8 mouse cellular contexts compared by ENCODE assay signal in the genomic region with DNA sequence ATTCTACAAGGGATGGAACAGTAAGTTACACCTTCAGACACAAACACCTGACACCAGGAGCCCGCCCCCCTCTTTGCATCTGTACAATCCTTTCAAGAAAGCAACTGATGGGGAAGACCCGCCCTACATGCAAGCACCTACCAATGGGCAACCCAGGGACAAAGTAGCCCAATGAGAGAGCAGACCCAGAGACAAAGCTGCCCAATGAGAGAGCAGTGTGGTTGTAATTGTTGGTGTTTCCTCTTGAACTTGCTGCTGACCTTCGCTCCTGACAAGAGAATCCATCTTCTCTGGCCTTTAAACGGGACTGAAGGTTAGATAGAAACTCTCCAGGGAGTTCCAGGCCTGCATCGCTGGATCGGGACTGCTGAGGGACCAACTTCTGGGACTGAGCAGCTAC.
DNase-seq lines count a peak whose midpoint lies in the region; ATAC-seq lines count a peak whose summit lies in the region.

No protein-coding gene starts in this region.

- peak overlapping the region; percentile 3; the same call in 1 of the 2 replicates for H3K4me3 ChIP-seq in embryonic facial prominence, embryonic 12.5 days
- H3K4me3 ChIP-seq in kidney, embryonic 15.5 days (replicated peaks): peak overlapping the region; percentile 14; the same call in 1 of the 2 replicates
- H3K4me3 ChIP-seq in neural tube, embryonic 12.5 days: peak overlapping the region; percentile 9; the same call in 1 of the 2 replicates

- H3K4me2 ChIP-seq in embryonic facial prominence, embryonic 12.5 days (replicated peaks): no peak overlapping the region
- H3K4me2 ChIP-seq in kidney, embryonic 15.5 days: peak overlapping the region; percentile 35; the same call in 1 of the 2 replicates
- peak overlapping the region; percentile 36 for H3K4me2 ChIP-seq in neural tube, embryonic 12.5 days (replicated peaks)

- no peaks in the 10 kb centered on the region for H3K9me3 ChIP-seq in embryonic facial prominence, embryonic 12.5 days
- H3K9me3 ChIP-seq in kidney, embryonic 15.5 days (replicated peaks): no peaks in the 10 kb centered on the region
- no peaks in the 10 kb centered on the region for H3K9me3 ChIP-seq in neural tube, embryonic 12.5 days

- no peaks in the 10 kb centered on the region for H3K27me3 ChIP-seq in embryonic facial prominence, embryonic 12.5 days
- H3K27me3 ChIP-seq in kidney, embryonic 15.5 days: no peaks in the 10 kb centered on the region
- no peaks in the 10 kb centered on the region for H3K27me3 ChIP-seq in neural tube, embryonic 12.5 days (replicated peaks)

- no peaks in the 10 kb centered on the region for H3K36me3 ChIP-seq in embryonic facial prominence, embryonic 12.5 days
- no peaks in the 10 kb centered on the region for H3K36me3 ChIP-seq in kidney, embryonic 15.5 days
- H3K36me3 ChIP-seq in neural tube, embryonic 12.5 days: no peaks in the 10 kb centered on the region

- ATAC-seq in embryonic facial prominence, embryonic 12.5 days (ENCODE audit: insufficient number of reproducible peaks, insufficient read depth, low FRiP score, low TSS enrichment): peak; percentile 69; the same call in 1 of the 2 replicates
- ATAC-seq in kidney, embryonic 15.5 days (replicated peaks; ENCODE audit: low FRiP score): peak; percentile 84
- peak; percentile 68; the same call in 1 of the 2 replicates for ATAC-seq in neural tube, embryonic 12.5 days (ENCODE audit: low FRiP score, low read depth)
- ATAC-seq in erythroblast, adult 5-6 weeks (replicated peaks; ENCODE audit: low FRiP score, poor library complexity, severe bottlenecking): no peak

- H3K4me1 ChIP-seq in embryonic facial prominence, embryonic 12.5 days: 0 out of 2 replicates have a peak, but pooled peaks cover 3% of the 10 kb centered on the region
- H3K4me1 ChIP-seq in kidney, embryonic 15.5 days: peaks cover 20% of the 10 kb centered on the region
- no peaks in the 10 kb centered on the region for H3K4me1 ChIP-seq in neural tube, embryonic 12.5 days

- 49% methylated on average over 6 of the region's 6 CpGs for WGBS in embryonic facial prominence, embryonic 12.5 days
- WGBS in kidney, embryonic 15.5 days: 37% methylated on average over 6 of the region's 6 CpGs
- WGBS in neural tube, embryonic 12.5 days: 30% methylated on average over 6 of the region's 6 CpGs

- H3K27ac ChIP-seq in embryonic facial prominence, embryonic 12.5 days: no peak overlapping the region
- H3K27ac ChIP-seq in kidney, embryonic 15.5 days: 0 out of 2 replicates have a peak overlapping the region, but pooled peaks have one; percentile 27
- no peak overlapping the region for H3K27ac ChIP-seq in neural tube, embryonic 12.5 days

- peak; percentile 45 for DNase-seq in kidney, adult 11 months
- DNase-seq in kidney, adult 18-20 months: no peak
- DNase-seq in cerebellum, postnatal 10 days: no peak
- no peak for DNase-seq in layer of hippocampus, postnatal 25 days (ENCODE audit: extremely low spot score in 1 of 2, low spot score in 1 of 2)

- no peak overlapping the region for H3K9ac ChIP-seq in embryonic facial prominence, embryonic 12.5 days
- H3K9ac ChIP-seq in kidney, embryonic 15.5 days: no peak overlapping the region
- H3K9ac ChIP-seq in neural tube, embryonic 12.5 days: no peak overlapping the region
